Mouse (Mus musculus): Measurements from ENCODE around the gene Gm31371. TPM values are rescaled to one million over a fixed set of nuclear protein-coding genes. Genes with fewer than 3 reads are reported as not detected.
"Not testable (repeated sequence)": the region's sequence is repeated elsewhere in the genome, so short reads cannot be mapped to it uniquely, and the experiment has no call there.

Gm31371 gene
- not detected in 2 replicates for polyA plus RNA-seq (2012)

- H3K36me3 ChIP-seq (ENCODE audit: control insufficient read depth); H3K4me3 ChIP-seq (replicated peaks); H3K4me1 ChIP-seq (ENCODE audit: control insufficient read depth); H3K9me3 ChIP-seq (ENCODE audit: control insufficient read depth, low read length); H3K27me3 ChIP-seq (ENCODE audit: control insufficient read depth): not testable (repeated sequence)
Measured at GRCm38 (mm10) chr8:19903092-19903491, at the start of gene Gm31371. Gene Gm31371 (plus strand): TSS chr8:19903392.

GRCm38 (mm10) chr8:19906425-19907055 lies 3.3 kb downstream of the Gm31371 start:
- not testable (repeated sequence) for H3K9me3 ChIP-seq (ENCODE audit: control insufficient read depth, low read length); H3K4me1 ChIP-seq (ENCODE audit: control insufficient read depth); H3K27me3 ChIP-seq (ENCODE audit: control insufficient read depth); H3K4me3 ChIP-seq (replicated peaks); H3K36me3 ChIP-seq (ENCODE audit: control insufficient read depth)

DNA sequence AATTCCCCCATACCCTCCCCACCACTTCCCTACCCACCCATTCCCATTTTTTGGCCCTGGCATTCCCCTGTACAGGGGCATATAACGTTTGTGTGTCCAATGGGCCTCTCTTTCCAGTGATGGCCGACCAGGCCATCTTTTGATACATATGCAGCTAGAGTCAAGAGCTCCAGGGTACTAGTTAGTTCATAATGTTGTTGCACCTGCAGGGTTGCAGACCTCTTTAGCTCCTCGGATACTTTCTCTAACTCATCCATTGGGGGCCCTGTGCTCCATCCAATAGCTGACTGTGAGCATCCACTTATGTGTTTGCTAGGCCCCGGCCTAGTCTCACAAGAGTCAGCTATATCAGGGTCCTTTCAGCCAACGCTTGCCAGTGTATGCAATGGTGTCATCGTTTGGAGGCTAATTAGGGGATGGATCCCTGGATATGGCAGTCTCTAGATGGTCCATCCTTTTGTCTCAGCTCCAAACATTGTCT lies 5.7 kb downstream of the Gm31371 start:
- H3K4me3 ChIP-seq (replicated peaks); H3K9me3 ChIP-seq (ENCODE audit: control insufficient read depth, low read length); H3K27me3 ChIP-seq (ENCODE audit: control insufficient read depth); H3K36me3 ChIP-seq (ENCODE audit: control insufficient read depth); H3K4me1 ChIP-seq (ENCODE audit: control insufficient read depth): not testable (repeated sequence)

- H3K4me1 ChIP-seq (ENCODE audit: control insufficient read depth); H3K4me3 ChIP-seq (replicated peaks); H3K9me3 ChIP-seq (ENCODE audit: control insufficient read depth, low read length); H3K27me3 ChIP-seq (ENCODE audit: control insufficient read depth); H3K36me3 ChIP-seq (ENCODE audit: control insufficient read depth): not testable (repeated sequence)
Measured at GRCm38 (mm10) chr8:19919086-19919485, 15.9 kb downstream of the Gm31371 start.

- not testable (repeated sequence) for H3K9me3 ChIP-seq (ENCODE audit: control insufficient read depth, low read length); H3K36me3 ChIP-seq (ENCODE audit: control insufficient read depth); H3K27me3 ChIP-seq (ENCODE audit: control insufficient read depth); H3K4me1 ChIP-seq (ENCODE audit: control insufficient read depth); H3K4me3 ChIP-seq (replicated peaks)
Measured at GRCm38 (mm10) chr8:19934274-19934673, 31.1 kb downstream of the Gm31371 start.

- not testable (repeated sequence) for H3K4me1 ChIP-seq (ENCODE audit: control insufficient read depth); H3K27me3 ChIP-seq (ENCODE audit: control insufficient read depth); H3K9me3 ChIP-seq (ENCODE audit: control insufficient read depth, low read length); H3K36me3 ChIP-seq (ENCODE audit: control insufficient read depth); H3K4me3 ChIP-seq (replicated peaks)
Measured at GRCm38 (mm10) chr8:19935541-19936030, 32.4 kb downstream of the Gm31371 start.

DNA sequence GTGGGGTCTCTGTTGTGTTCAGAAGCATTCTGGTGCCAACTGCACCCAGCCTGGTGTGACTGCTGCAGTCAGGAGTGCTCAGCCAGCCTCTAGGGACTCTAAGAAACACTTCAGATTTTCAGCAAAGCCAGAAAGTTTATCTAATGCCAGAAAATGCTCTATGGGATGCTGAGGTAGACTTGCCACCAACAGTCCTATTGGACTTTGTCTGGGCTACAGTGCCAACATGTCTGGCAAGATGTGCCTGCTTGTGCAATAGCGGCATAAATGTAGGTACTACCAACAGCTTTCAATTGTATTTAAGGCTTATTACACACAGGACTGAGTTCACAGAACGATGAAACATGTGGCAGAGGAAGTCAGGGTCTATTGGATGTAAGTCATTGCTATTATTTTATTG lies 57.7 kb downstream of the Gm31371 start:
- H3K9me3 ChIP-seq (ENCODE audit: control insufficient read depth, low read length), result peaks cover 10% of the 10 kb centered on the region
- TF ChIP-seq GATA1 (IDR thresholded peaks at IDR 0.05; ENCODE audit: low read length), result no peak
- no peak for TF ChIP-seq TAL1 (IDR thresholded peaks at IDR 0.05; ENCODE audit: low read length)
- no peaks in the 10 kb centered on the region for H3K36me3 ChIP-seq (ENCODE audit: control insufficient read depth)

DNA sequence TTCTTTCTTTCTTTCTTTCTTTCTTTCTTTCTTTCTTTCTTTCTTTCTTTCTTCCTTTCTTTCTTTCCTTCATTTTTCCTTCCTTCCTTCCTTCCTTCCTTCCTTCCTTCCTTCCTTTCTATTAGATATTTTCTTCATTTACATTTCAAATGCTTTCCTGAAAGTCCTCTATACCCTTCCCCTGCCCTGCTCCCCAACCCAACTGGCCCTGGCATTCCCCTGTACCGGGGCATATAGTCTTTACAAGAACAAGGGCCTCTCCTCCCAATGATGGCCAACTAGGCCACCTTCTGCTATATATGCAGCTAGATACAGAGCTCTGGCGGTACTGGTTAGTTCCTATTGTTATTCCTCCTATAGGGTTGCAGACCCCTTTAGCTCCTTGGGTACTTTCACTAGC lies 60.6 kb downstream of the Gm31371 start:
- H3K36me3 ChIP-seq (ENCODE audit: control insufficient read depth); H3K27me3 ChIP-seq (ENCODE audit: control insufficient read depth); H3K4me1 ChIP-seq (ENCODE audit: control insufficient read depth): not testable (repeated sequence)

More for the DNA sequence above, 57.7 kb downstream of the Gm31371 start:
- Histone ChIP-seq H3K27me3 (ENCODE audit: control insufficient read depth) (no peaks in the 10 kb centered on the region), H3K4me3 (replicated peaks) (no peak overlapping the region), H3K4me1 (ENCODE audit: control insufficient read depth) (no peaks in the 10 kb centered on the region)

GRCm38 (mm10) chr8:19968151-19968550 lies 65.0 kb downstream of the Gm31371 start:
- not testable (repeated sequence) for H3K4me3 ChIP-seq (replicated peaks); H3K4me1 ChIP-seq (ENCODE audit: control insufficient read depth); H3K27me3 ChIP-seq (ENCODE audit: control insufficient read depth); H3K36me3 ChIP-seq (ENCODE audit: control insufficient read depth); H3K9me3 ChIP-seq (ENCODE audit: control insufficient read depth, low read length)

More for the DNA sequence above, 60.6 kb downstream of the Gm31371 start:
- H3K4me3 ChIP-seq (replicated peaks), result not testable (repeated sequence)
- peaks cover 10% of the 10 kb centered on the region for H3K9me3 ChIP-seq (ENCODE audit: control insufficient read depth, low read length)

DNA sequence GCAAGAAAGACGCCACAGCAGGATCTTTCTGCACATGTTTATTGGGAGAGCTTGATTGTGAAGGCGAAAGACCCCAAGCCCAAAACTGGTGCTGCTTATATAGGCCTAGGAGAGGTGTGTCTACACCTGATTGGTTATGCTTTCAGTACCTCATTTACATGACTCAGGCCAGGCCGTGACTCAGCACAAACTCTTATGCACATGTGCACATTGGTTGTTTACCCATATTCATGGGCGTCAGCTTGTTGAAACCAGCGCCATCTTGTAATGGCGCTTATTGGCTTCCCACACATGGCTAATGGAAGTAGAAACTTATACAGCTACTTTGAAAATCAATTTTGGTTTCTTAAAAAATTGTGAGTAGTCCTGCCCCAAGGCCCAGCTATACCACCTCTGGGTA lies 72.0 kb downstream of the Gm31371 start:
- not testable (repeated sequence) for H3K4me1 ChIP-seq (ENCODE audit: control insufficient read depth); H3K9me3 ChIP-seq (ENCODE audit: control insufficient read depth, low read length); H3K4me3 ChIP-seq (replicated peaks); H3K27me3 ChIP-seq (ENCODE audit: control insufficient read depth); H3K36me3 ChIP-seq (ENCODE audit: control insufficient read depth)

Other genes starting within 250 kb of the Gm31371 start
- gene 4930467E23Rik, start 173.8 kb upstream of the Gm31371 start, polyA plus RNA-seq (2012), result not detected in 2 replicates

Measured in erythroblast, embryonic 14.5 days (primary cell).